Mouse (Mus musculus): ENCODE measurements around the gene Bmper.

Bmper gene

GRCm38 (mm10) chr9:23222841-23223548, at the start of gene Bmper:
Gene Bmper (plus strand): TSS chr9:23223076.
- DNase-seq (ENCODE audit: inconsistent age in 2 of 2, low spot score in 1 of 2): peak; percentile 55 to 85

- DNase-seq (ENCODE audit: inconsistent age in 2 of 2, low spot score in 1 of 2): no peak
Observed at GRCm38 (mm10) chr9:23177476-23177875, 45.4 kb upstream of the Bmper start.

GRCm38 (mm10) chr9:23187181-23187580, 35.7 kb upstream of the Bmper start:
- no peak for DNase-seq (ENCODE audit: inconsistent age in 2 of 2, low spot score in 1 of 2)

GRCm38 (mm10) chr9:23188136-23188535, 34.7 kb upstream of the Bmper start:
- no peak for DNase-seq (ENCODE audit: inconsistent age in 2 of 2, low spot score in 1 of 2)

GRCm38 (mm10) chr9:23190950-23191349, 31.9 kb upstream of the Bmper start:
- DNase-seq (ENCODE audit: inconsistent age in 2 of 2, low spot score in 1 of 2): peak in 1 of 2 experiments; percentile 39

GRCm38 (mm10) chr9:23191431-23191830, 31.4 kb upstream of the Bmper start:
- DNase-seq (ENCODE audit: inconsistent age in 2 of 2, low spot score in 1 of 2): no peak

GRCm38 (mm10) chr9:23192567-23193331, 30.1 kb upstream of the Bmper start:
- no peak for DNase-seq (ENCODE audit: inconsistent age in 2 of 2, low spot score in 1 of 2)

- peak in 1 of 2 experiments; percentile 50 for DNase-seq (ENCODE audit: inconsistent age in 2 of 2, low spot score in 1 of 2)
Observed at GRCm38 (mm10) chr9:23198996-23199395, 23.9 kb upstream of the Bmper start.

- peak in 1 of 2 experiments; percentile 50 for DNase-seq (ENCODE audit: inconsistent age in 2 of 2, low spot score in 1 of 2)
Observed at GRCm38 (mm10) chr9:23199841-23200240, 23.0 kb upstream of the Bmper start.

GRCm38 (mm10) chr9:23200828-23201227, 22.0 kb upstream of the Bmper start:
- DNase-seq (ENCODE audit: inconsistent age in 2 of 2, low spot score in 1 of 2): no peak

GRCm38 (mm10) chr9:23202431-23202830, 20.4 kb upstream of the Bmper start:
- DNase-seq (ENCODE audit: inconsistent age in 2 of 2, low spot score in 1 of 2): peak in 1 of 2 experiments; percentile 52

GRCm38 (mm10) chr9:23204339-23205288, 18.3 kb upstream of the Bmper start:
- DNase-seq (ENCODE audit: inconsistent age in 2 of 2, low spot score in 1 of 2): no peak

GRCm38 (mm10) chr9:23205304-23205703, 17.6 kb upstream of the Bmper start:
- no peak for DNase-seq (ENCODE audit: inconsistent age in 2 of 2, low spot score in 1 of 2)

GRCm38 (mm10) chr9:23205757-23206156, 17.1 kb upstream of the Bmper start:
- no peak for DNase-seq (ENCODE audit: inconsistent age in 2 of 2, low spot score in 1 of 2)

- DNase-seq (ENCODE audit: inconsistent age in 2 of 2, low spot score in 1 of 2): no peak
Observed at GRCm38 (mm10) chr9:23206181-23206580, 16.7 kb upstream of the Bmper start.

GRCm38 (mm10) chr9:23212303-23212702, 10.6 kb upstream of the Bmper start:
- peak; percentile 78 to 90 for DNase-seq (ENCODE audit: inconsistent age in 2 of 2, low spot score in 1 of 2)

GRCm38 (mm10) chr9:23219754-23220153, 3.1 kb upstream of the Bmper start:
- peak in 1 of 2 experiments; percentile 41 for DNase-seq (ENCODE audit: inconsistent age in 2 of 2, low spot score in 1 of 2)

GRCm38 (mm10) chr9:23221976-23222375, 900 bp upstream of the Bmper start:
- no peak for DNase-seq (ENCODE audit: inconsistent age in 2 of 2, low spot score in 1 of 2)

GRCm38 (mm10) chr9:23222492-23222840, 410 bp upstream of the Bmper start:
- DNase-seq (ENCODE audit: inconsistent age in 2 of 2, low spot score in 1 of 2): peak; percentile 59 to 82

GRCm38 (mm10) chr9:23223549-23224077, 737 bp downstream of the Bmper start:
- DNase-seq (ENCODE audit: inconsistent age in 2 of 2, low spot score in 1 of 2): no peak

All from adrenal gland, adult (tissue).